Mouse (Mus musculus) liver, embryonic 15.5 days (tissue): ENCODE results near the gene Zfp867. TPM values are rescaled to one million over a fixed set of nuclear protein-coding genes. Genes with fewer than 3 reads are reported as not detected.
A peak's percentile ranks its signal among the peaks of the same experiment; 100 is the strongest.

Source experiments
- ATAC-seq: fragments of 200-750 bp; cut with Nextera tagmentation; 2 replicates; pipeline ENCODE4 v1.8.0; 2017; ENCODE audit warnings: moderate number of reproducible peaks, mild to moderate bottlenecking, moderate library complexity; ENCODE audit not compliant: insufficient read depth
- H3K27ac ChIP-seq: fragments of 300-500 bp; sonication (generic); replicated peaks from 2 replicates; pipeline ENCODE4 v1.5.1; 2015; ENCODE audit warnings: mild to moderate bottlenecking, inconsistent platforms
- H3K27me3 ChIP-seq: fragments of 300-500 bp; sonication (generic); 2 replicates; pipeline ENCODE4 v1.6.1; 2015; ENCODE audit warnings: mild to moderate bottlenecking, inconsistent platforms
- H3K36me3 ChIP-seq: fragments of 300-500 bp; sonication (generic); replicated peaks from 2 replicates; pipeline ENCODE4 v1.6.1; 2015; ENCODE audit warnings: moderate library complexity, mild to moderate bottlenecking, inconsistent platforms
- H3K4me1 ChIP-seq: fragments of 300-500 bp; sonication (generic); replicated peaks from 2 replicates; pipeline ENCODE4 v1.6.1; 2015; ENCODE audit warnings: inconsistent platforms
- H3K4me2 ChIP-seq: fragments of 300-500 bp; sonication (generic); 2 replicates; pipeline ENCODE4 v1.6.1; 2015; ENCODE audit warnings: moderate library complexity, mild to moderate bottlenecking, inconsistent platforms
- H3K4me3 ChIP-seq: fragments of 300-500 bp; sonication (generic); replicated peaks from 2 replicates; pipeline ENCODE4 v1.5.1; 2015; ENCODE audit warnings: mild to moderate bottlenecking, inconsistent platforms
- H3K9ac ChIP-seq: fragments of 300-500 bp; sonication (generic); 2 replicates; pipeline ENCODE4 v1.6.1; 2015; ENCODE audit warnings: moderate library complexity, mild to moderate bottlenecking, inconsistent platforms
- H3K9me3 ChIP-seq: fragments of 300-500 bp; sonication (generic); replicated peaks from 2 replicates; pipeline ENCODE4 v1.6.1; 2016; ENCODE audit warnings: inconsistent platforms
- WGBS: fragments of 180-500 bp; shearing (Covaris S2); methylation state at CpG from one replicate; pipeline ENCODE4 v1.1.7; 2015; ENCODE audit warnings: mixed read lengths; ENCODE audit not compliant: insufficient replicate concordance; 5-methylcytosine and 5-hydroxymethylcytosine counted together
- polyA plus RNA-seq: library from polyadenylated mRNA; unstranded; fragments of >200 nt; fragmentation: Nextera tagmentation; extraction: Ambion mirVana; gene quantifications from 2 replicates; pipeline ENCODE4 v1.2.1, GENCODE M21; 2015

Zfp867 gene
- polyA plus RNA-seq, 1 experiment from 2014 or later, result 1.5 TPM

- peaks cover 18% of the 10 kb centered on the region for H3K4me1 ChIP-seq
- H3K9ac ChIP-seq, result peak overlapping the region; percentile 68
- H3K36me3 ChIP-seq, result peaks cover 26% of the 10 kb centered on the region
- H3K27me3 ChIP-seq, result peaks cover 27% of the 10 kb centered on the region
- H3K4me2 ChIP-seq, result peak overlapping the region; percentile 78
- peak; percentile 85 for ATAC-seq
- H3K27ac ChIP-seq, result peak overlapping the region; percentile 78
- no peaks in the 10 kb centered on the region for H3K9me3 ChIP-seq
- WGBS, result under 1% methylated on average over 71 of the region's 71 CpGs
- H3K4me3 ChIP-seq, result peak overlapping the region; percentile 68
Observed at GRCm38 (mm10) chr11:59505839-59506712, 33.8 kb upstream of the Zfp867 start.

- Histone ChIP-seq H3K27ac (peak overlapping the region; percentile 78), H3K9ac (peak overlapping the region; percentile 68), H3K4me1 (peaks cover 18% of the 10 kb centered on the region), H3K27me3 (peaks cover 27% of the 10 kb centered on the region), H3K9me3 (no peaks in the 10 kb centered on the region), H3K4me3 (peak overlapping the region; percentile 68), H3K4me2 (peak overlapping the region; percentile 78), H3K36me3 (peaks cover 33% of the 10 kb centered on the region)
- WGBS, result under 1% methylated on average over 21 of the region's 21 CpGs
- ATAC-seq, result peak; percentile 36
Observed at GRCm38 (mm10) chr11:59505351-59505838, 33.1 kb upstream of the Zfp867 start.

- Histone ChIP-seq H3K27me3 (peaks cover 20% of the 10 kb centered on the region), H3K4me2 (no peak overlapping the region), H3K27ac (0 out of 2 replicates have a peak overlapping the region, but pooled peaks have one; percentile 2), H3K4me1 (peaks cover 18% of the 10 kb centered on the region), H3K4me3 (no peak overlapping the region), H3K36me3 (peaks cover 64% of the 10 kb centered on the region), H3K9me3 (no peaks in the 10 kb centered on the region), H3K9ac (no peak overlapping the region)
- WGBS, result 65% methylated on average over 5 of the region's 5 CpGs
- ATAC-seq, result no peak
Observed at GRCm38 (mm10) chr11:59501978-59502700, 29.9 kb upstream of the Zfp867 start.

GRCm38 (mm10) chr11:59497747-59498146, 25.5 kb upstream of the Zfp867 start:
- WGBS, result 71% methylated on average over 7 of the region's 7 CpGs
- no peak overlapping the region for H3K27ac ChIP-seq

GRCm38 (mm10) chr11:59496672-59497310, 24.5 kb upstream of the Zfp867 start:
- ATAC-seq, result no peak
- Histone ChIP-seq H3K27me3 (no peaks in the 10 kb centered on the region), H3K27ac (no peak overlapping the region), H3K4me3 (no peak overlapping the region), H3K9me3 (no peaks in the 10 kb centered on the region), H3K4me1 (no peaks in the 10 kb centered on the region), H3K4me2 (no peak overlapping the region), H3K9ac (no peak overlapping the region), H3K36me3 (peaks cover 73% of the 10 kb centered on the region)
- 51% methylated on average over 6 of the region's 6 CpGs for WGBS

More at GRCm38 (mm10) chr11:59497747-59498146, 25.5 kb upstream of the Zfp867 start:
- Histone ChIP-seq H3K9ac (no peak overlapping the region), H3K4me3 (no peak overlapping the region), H3K36me3 (peaks cover 73% of the 10 kb centered on the region), H3K27me3 (no peaks in the 10 kb centered on the region), H3K4me2 (no peak overlapping the region), H3K9me3 (no peaks in the 10 kb centered on the region), H3K4me1 (no peaks in the 10 kb centered on the region)
- no peak for ATAC-seq

GRCm38 (mm10) chr11:59486222-59486621, 13.9 kb upstream of the Zfp867 start:
- 65% methylated on average over 8 of the region's 8 CpGs for WGBS
- Histone ChIP-seq H3K9me3 (no peaks in the 10 kb centered on the region), H3K9ac (no peak overlapping the region), H3K36me3 (peaks cover 27% of the 10 kb centered on the region), H3K27me3 (no peaks in the 10 kb centered on the region), H3K4me1 (no peaks in the 10 kb centered on the region), H3K4me2 (no peak overlapping the region), H3K4me3 (no peak overlapping the region), H3K27ac (no peak overlapping the region)
- ATAC-seq, result no peak

- peaks cover 23% of the 10 kb centered on the region for H3K36me3 ChIP-seq
- H3K9ac ChIP-seq, result no peak overlapping the region
- no peak for ATAC-seq
- H3K9me3 ChIP-seq, result no peaks in the 10 kb centered on the region
- WGBS, result 53% methylated on average over 2 of the region's 2 CpGs
- no peak overlapping the region for H3K27ac ChIP-seq
- no peak overlapping the region for H3K4me2 ChIP-seq
- no peak overlapping the region for H3K4me3 ChIP-seq
- H3K4me1 ChIP-seq, result no peaks in the 10 kb centered on the region
- H3K27me3 ChIP-seq, result no peaks in the 10 kb centered on the region
Observed at GRCm38 (mm10) chr11:59485641-59486040, 13.4 kb upstream of the Zfp867 start.

DNA sequence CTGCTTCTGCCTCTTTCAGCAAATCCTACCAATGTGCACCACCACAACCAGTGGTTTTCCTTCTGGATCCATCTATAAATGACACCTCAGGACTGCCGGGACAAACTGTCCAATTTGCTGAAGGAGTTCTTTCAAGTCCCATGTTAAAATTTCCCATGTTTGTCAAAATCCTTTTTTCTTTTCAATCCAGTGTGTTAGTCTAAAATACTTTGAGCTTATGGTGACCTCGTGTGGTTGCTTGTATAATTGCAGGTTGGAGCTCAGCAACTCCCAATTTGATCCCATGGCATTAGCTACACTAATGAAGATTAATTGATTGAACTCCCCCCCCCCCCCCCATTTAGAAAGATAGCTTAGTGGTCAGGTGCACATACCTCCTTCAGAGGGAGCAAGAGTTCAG, 10.9 kb upstream of the Zfp867 start:
- H3K4me2 ChIP-seq, result no peak overlapping the region
- no peak overlapping the region for H3K9ac ChIP-seq
- H3K36me3 ChIP-seq, result peaks cover 16% of the 10 kb centered on the region
- H3K9me3 ChIP-seq, result no peaks in the 10 kb centered on the region
- WGBS, result 6% methylated on average over 2 of the region's 2 CpGs
- H3K27me3 ChIP-seq, result no peaks in the 10 kb centered on the region
- H3K27ac ChIP-seq, result no peak overlapping the region
- no peaks in the 10 kb centered on the region for H3K4me1 ChIP-seq
- no peak for ATAC-seq
- H3K4me3 ChIP-seq, result no peak overlapping the region

GRCm38 (mm10) chr11:59477240-59477639, 5.0 kb upstream of the Zfp867 start:
- Histone ChIP-seq H3K4me3 (no peak overlapping the region), H3K9me3 (no peaks in the 10 kb centered on the region), H3K9ac (no peak overlapping the region), H3K36me3 (no peaks in the 10 kb centered on the region), H3K27ac (no peak overlapping the region), H3K4me2 (no peak overlapping the region), H3K4me1 (peaks cover 3% of the 10 kb centered on the region), H3K27me3 (peaks cover 28% of the 10 kb centered on the region)
- WGBS, result 47% methylated on average over 6 of the region's 6 CpGs
- no peak for ATAC-seq

DNA sequence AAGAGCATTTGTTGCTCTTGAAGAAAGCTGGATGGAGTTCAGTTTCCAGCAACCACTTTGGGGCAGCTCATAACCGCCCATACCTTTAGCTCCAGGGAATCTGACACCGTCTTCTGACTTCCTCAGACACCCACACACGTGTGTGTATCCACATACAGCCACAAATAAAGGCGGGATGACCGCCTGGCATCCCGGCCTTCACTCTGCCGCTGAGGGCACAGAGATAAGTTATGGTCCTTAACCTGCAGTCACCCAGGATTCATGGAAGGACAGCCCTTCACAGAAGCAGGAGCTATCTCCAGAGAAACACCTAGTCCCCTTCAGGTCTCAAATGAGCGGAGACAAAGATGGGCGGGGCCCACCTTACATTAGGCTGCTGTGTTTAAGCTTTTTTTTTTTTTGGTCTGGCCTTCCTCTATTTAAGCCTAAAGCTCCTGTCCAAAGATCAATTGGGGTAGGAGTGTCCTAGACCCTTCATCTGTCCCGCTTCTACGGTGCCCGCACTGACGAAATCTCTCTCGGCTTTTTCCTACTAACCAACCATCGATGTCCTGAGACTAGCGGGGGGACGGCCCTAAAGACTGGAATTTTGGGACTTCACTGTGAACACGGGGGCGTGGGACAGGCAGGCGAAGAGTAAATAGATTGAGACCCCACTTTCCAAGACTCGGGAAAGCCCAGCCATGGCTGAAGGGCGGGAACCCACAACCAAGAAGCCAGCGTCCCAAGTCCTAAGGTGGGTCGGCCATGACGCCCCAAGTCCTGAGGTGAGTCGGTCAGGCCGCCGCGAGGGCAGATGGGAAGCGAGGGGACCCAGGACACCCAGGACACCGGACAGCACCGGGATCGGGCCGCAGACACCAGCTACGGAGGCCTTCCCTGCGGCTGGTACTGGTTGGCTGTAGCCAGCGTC, 605 bp downstream of the Zfp867 start:
- peak overlapping the region; percentile 70 for H3K4me3 ChIP-seq
- H3K36me3 ChIP-seq, result no peaks in the 10 kb centered on the region
- H3K27me3 ChIP-seq, result peaks cover 23% of the 10 kb centered on the region
- no peaks in the 10 kb centered on the region for H3K9me3 ChIP-seq
- peak overlapping the region; percentile 72 for H3K27ac ChIP-seq
- 8% methylated on average over 37 of the region's 37 CpGs for WGBS
- H3K9ac ChIP-seq, result peak overlapping the region; percentile 65
- peaks cover 14% of the 10 kb centered on the region for H3K4me1 ChIP-seq
- peak overlapping the region; percentile 94 for H3K4me2 ChIP-seq
- ATAC-seq, result peak; percentile 72
